Comparison of ENCODE assay signal across 9 mouse cellular contexts in genomic region chr7:109628935-109629609, GRCm38 (mm10).
DNase-seq lines count a peak whose midpoint lies in the region; ATAC-seq lines count a peak whose summit lies in the region.
"Had no signal": no experiment of that assay in that cellular context is flagged by ENCODE, and none has a peak within 500 bp of the region (broad histone marks: within the 10 kb centered on the region; RNA-seq: fewer than 3 reads in every experiment).

No protein-coding gene starts in this region.

- H3K9me3 ChIP-seq in hindbrain, embryonic 10.5 days: no peaks in the 10 kb centered on the region
- no peaks in the 10 kb centered on the region for H3K9me3 ChIP-seq in hindbrain, embryonic 12.5 days (replicated peaks)
- H3K9me3 ChIP-seq in intestine, embryonic 16.5 days (ENCODE audit: control insufficient read depth, low read length): no peaks in the 10 kb centered on the region
- H3K9me3 ChIP-seq in lung, embryonic 16.5 days (ENCODE audit: control insufficient read depth, low read length): no peaks in the 10 kb centered on the region

- peak; percentile 32 for DNase-seq in hindbrain, embryonic 10.5 days (ENCODE audit: low spot score)
- DNase-seq in natural killer cell, adult 2 months (ENCODE audit: low spot score in 2 of 2): no peak
- no peak for DNase-seq in cerebellum, adult 9-10 months
- DNase-seq in thymus, postnatal 36 days: no peak
- DNase-seq: thymus, postnatal 4 days had no signal

- H3K27ac ChIP-seq in hindbrain, embryonic 10.5 days: peak overlapping the region; percentile 35
- no peak overlapping the region for H3K27ac ChIP-seq in hindbrain, embryonic 12.5 days
- peak overlapping the region; percentile 57 for H3K27ac ChIP-seq in intestine, embryonic 16.5 days (ENCODE audit: low read length)
- H3K27ac ChIP-seq in lung, embryonic 16.5 days (ENCODE audit: low read length): peak overlapping the region; percentile 64

- no peaks in the 10 kb centered on the region for H3K27me3 ChIP-seq in hindbrain, embryonic 10.5 days (ENCODE audit: insufficient read depth, poor library complexity, severe bottlenecking)
- no peaks in the 10 kb centered on the region for H3K27me3 ChIP-seq in hindbrain, embryonic 12.5 days
- H3K27me3 ChIP-seq in intestine, embryonic 16.5 days (replicated peaks; ENCODE audit: control insufficient read depth, insufficient read depth, low read length): no peaks in the 10 kb centered on the region
- H3K27me3 ChIP-seq in lung, embryonic 16.5 days (ENCODE audit: control insufficient read depth, insufficient read depth, low read depth, low read length): no peaks in the 10 kb centered on the region

- H3K4me1 ChIP-seq in hindbrain, embryonic 10.5 days (replicated peaks): peaks cover 28% of the 10 kb centered on the region
- peaks cover 11% of the 10 kb centered on the region for H3K4me1 ChIP-seq in hindbrain, embryonic 12.5 days
- H3K4me1 ChIP-seq in intestine, embryonic 16.5 days (ENCODE audit: control insufficient read depth, insufficient read depth, low read length): peaks cover 27% of the 10 kb centered on the region
- peaks cover 21% of the 10 kb centered on the region for H3K4me1 ChIP-seq in lung, embryonic 16.5 days (replicated peaks; ENCODE audit: control insufficient read depth, insufficient read depth, low read length)

- no peak overlapping the region for H3K9ac ChIP-seq in hindbrain, embryonic 12.5 days
- H3K9ac ChIP-seq in intestine, embryonic 16.5 days (ENCODE audit: low read depth, low read length): no peak overlapping the region
- H3K9ac ChIP-seq in lung, embryonic 16.5 days (ENCODE audit: low read length): no peak overlapping the region

- ATAC-seq in hindbrain, embryonic 12.5 days (ENCODE audit: low FRiP score): no peak
- 0 out of 2 replicates have a peak, but pooled peaks have one; percentile 29 for ATAC-seq in common myeloid progenitor, adult 5-6 weeks (replicated peaks; ENCODE audit: low read depth, poor library complexity, severe bottlenecking)
- peak; percentile 62 for ATAC-seq in intestine, embryonic 16.5 days
- ATAC-seq in lung, embryonic 16.5 days (ENCODE audit: low read depth): peak; percentile 67

- no peak overlapping the region for H3K4me2 ChIP-seq in hindbrain, embryonic 12.5 days (replicated peaks)
- H3K4me2 ChIP-seq in intestine, embryonic 16.5 days (ENCODE audit: low read depth, low read length): no peak overlapping the region
- no peak overlapping the region for H3K4me2 ChIP-seq in lung, embryonic 16.5 days (ENCODE audit: low read depth, low read length)

- WGBS in hindbrain, embryonic 10.5 days: 24% methylated on average over 9 of the region's 9 CpGs
- 28% methylated on average over 9 of the region's 9 CpGs for WGBS in hindbrain, embryonic 12.5 days
- WGBS in intestine, embryonic 16.5 days: 28% methylated on average over 9 of the region's 9 CpGs
- 20% methylated on average over 9 of the region's 9 CpGs for WGBS in lung, embryonic 16.5 days

- no peak overlapping the region for H3K4me3 ChIP-seq in hindbrain, embryonic 10.5 days
- no peak overlapping the region for H3K4me3 ChIP-seq in hindbrain, embryonic 12.5 days
- no peak overlapping the region for H3K4me3 ChIP-seq in intestine, embryonic 16.5 days (ENCODE audit: low read length)
- H3K4me3 ChIP-seq in lung, embryonic 16.5 days (ENCODE audit: low read length): no peak overlapping the region

- H3K36me3 ChIP-seq in hindbrain, embryonic 10.5 days: no peaks in the 10 kb centered on the region
- H3K36me3 ChIP-seq in hindbrain, embryonic 12.5 days: no peaks in the 10 kb centered on the region
- no peaks in the 10 kb centered on the region for H3K36me3 ChIP-seq in intestine, embryonic 16.5 days (ENCODE audit: control insufficient read depth, insufficient read depth, low read length)
- no peaks in the 10 kb centered on the region for H3K36me3 ChIP-seq in lung, embryonic 16.5 days (ENCODE audit: control insufficient read depth, insufficient read depth, low read length)
